Mouse (Mus musculus) forebrain, embryonic 10.5 days (tissue): ENCODE results near the gene Pigg. TPM values are rescaled to one million over a fixed set of nuclear protein-coding genes. Genes with fewer than 3 reads are reported as not detected.
A peak's percentile ranks its signal among the peaks of the same experiment; 100 is the strongest.

Source experiments
- DNase-seq: peaks from one replicate; pipeline ENCODE4 v3.0.0-alpha.2; 2017; ENCODE audit warnings: low spot score; ENCODE audit errors: extremely low spot score
- H3K27ac ChIP-seq: fragments of 300-500 bp; sonication (generic); 2 replicates; pipeline ENCODE4 v1.5.1; 2016; ENCODE audit warnings: mild to moderate bottlenecking
- H3K27me3 ChIP-seq: fragments of 300-500 bp; sonication (generic); 2 replicates; pipeline ENCODE4 v1.6.1; 2016; ENCODE audit warnings: mild to moderate bottlenecking; ENCODE audit not compliant: poor library complexity, severe bottlenecking
- H3K36me3 ChIP-seq: fragments of 300-500 bp; sonication (generic); replicated peaks from 2 replicates; pipeline ENCODE4 v1.6.1; 2016; ENCODE audit warnings: mild to moderate bottlenecking, moderate library complexity
- H3K4me1 ChIP-seq: fragments of 300-500 bp; sonication (generic); 2 replicates; pipeline ENCODE4 v1.6.1; 2016
- H3K4me3 ChIP-seq: fragments of 300-500 bp; sonication (generic); 2 replicates; pipeline ENCODE4 v1.5.1; 2016; ENCODE audit warnings: mild to moderate bottlenecking, moderate library complexity
- H3K9me3 ChIP-seq: fragments of 300-500 bp; sonication (generic); 2 replicates; pipeline ENCODE4 v1.6.1; 2016; ENCODE audit warnings: mild to moderate bottlenecking, moderate library complexity
- WGBS: fragments of 180-500 bp; shearing (Covaris S2); methylation state at CpG from one replicate; pipeline ENCODE4 v1.1.7; 2016; 5-methylcytosine and 5-hydroxymethylcytosine counted together
- polyA plus RNA-seq: library from polyadenylated mRNA; unstranded; fragments of >200 nt; fragmentation: Nextera tagmentation; extraction: Ambion mirVana; gene quantifications from 2 replicates; pipeline ENCODE4 v1.2.1, GENCODE M21; 2016

Gene Pigg
- polyA plus RNA-seq, 1 experiment from 2014 or later: 7.9 TPM

- Histone ChIP-seq H3K27me3 (no peaks in the 10 kb centered on the region), H3K4me3 (peak overlapping the region; percentile 88), H3K36me3 (peaks cover 11% of the 10 kb centered on the region), H3K9me3 (no peaks in the 10 kb centered on the region), H3K4me1 (peaks cover 17% of the 10 kb centered on the region), H3K27ac (peak overlapping the region; percentile 93)
- WGBS: 9% methylated on average over 16 of the region's 16 CpGs
- no peak for DNase-seq
Observed at GRCm38 (mm10) chr5:108313065-108313860, 854 bp downstream of the Pigg start.

GRCm38 (mm10) chr5:108331051-108331450 is 18.6 kb downstream of the Pigg start:
- Histone ChIP-seq H3K4me3 (no peak overlapping the region), H3K9me3 (no peaks in the 10 kb centered on the region), H3K27me3 (no peaks in the 10 kb centered on the region), H3K4me1 (no peaks in the 10 kb centered on the region), H3K27ac (no peak overlapping the region), H3K36me3 (peaks cover 59% of the 10 kb centered on the region)
- WGBS: 97% methylated on average over 1 of the region's 1 CpGs
- no peak for DNase-seq

DNA sequence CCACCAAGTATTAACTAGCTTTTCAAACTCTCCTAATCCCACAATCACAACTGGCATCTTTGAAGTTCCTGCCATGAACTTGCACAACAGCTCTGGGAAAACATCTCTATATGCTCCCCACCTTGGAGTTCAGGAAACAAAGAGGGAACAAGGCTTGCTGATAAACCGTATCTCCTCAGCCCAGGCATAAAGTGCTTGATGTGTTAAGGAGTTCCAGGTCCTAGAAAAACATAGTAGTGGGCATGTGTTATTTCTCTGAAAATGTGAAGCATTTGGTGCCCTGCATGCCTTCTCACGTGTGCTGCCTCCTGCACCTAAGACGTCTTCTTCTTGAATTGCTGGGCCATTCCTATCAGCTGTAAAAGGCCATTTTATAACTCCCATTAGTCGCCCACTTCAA is 25.0 kb downstream of the Pigg start:
- Histone ChIP-seq H3K27ac (no peak overlapping the region), H3K36me3 (peaks cover 58% of the 10 kb centered on the region), H3K4me3 (no peak overlapping the region), H3K4me1 (no peaks in the 10 kb centered on the region), H3K27me3 (no peaks in the 10 kb centered on the region), H3K9me3 (no peaks in the 10 kb centered on the region)
- WGBS: 85% methylated on average over 4 of the region's 4 CpGs
- DNase-seq: no peak

DNA sequence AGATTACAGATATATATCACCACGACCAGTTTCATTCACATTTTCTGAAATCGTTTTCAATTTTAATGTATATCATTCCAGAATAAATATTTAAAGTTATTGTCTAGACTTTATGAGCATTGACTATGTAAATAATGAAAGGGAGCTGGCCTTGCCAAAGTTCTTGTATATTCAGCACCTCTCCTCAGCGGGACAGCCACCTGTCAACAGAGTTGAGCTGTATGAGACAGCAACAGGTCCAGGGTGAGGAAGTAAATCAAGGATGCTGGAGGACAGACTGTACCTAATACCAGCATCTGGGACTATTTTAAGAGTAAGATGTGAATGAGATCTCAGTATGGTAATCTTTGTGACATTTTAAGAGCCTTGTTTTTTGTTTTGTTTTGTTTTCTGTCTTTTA is 25.6 kb downstream of the Pigg start:
- Histone ChIP-seq H3K4me3 (no peak overlapping the region), H3K4me1 (no peaks in the 10 kb centered on the region), H3K27ac (no peak overlapping the region), H3K9me3 (no peaks in the 10 kb centered on the region), H3K36me3 (peaks cover 52% of the 10 kb centered on the region), H3K27me3 (no peaks in the 10 kb centered on the region)
- no peak for DNase-seq
- 87% methylated on average over 3 of the region's 3 CpGs for WGBS

- no peak for DNase-seq
- Histone ChIP-seq H3K9me3 (no peaks in the 10 kb centered on the region), H3K27me3 (no peaks in the 10 kb centered on the region), H3K4me3 (no peak overlapping the region), H3K27ac (no peak overlapping the region), H3K36me3 (peaks cover 48% of the 10 kb centered on the region), H3K4me1 (no peaks in the 10 kb centered on the region)
- WGBS: 88% methylated on average over 4 of the region's 4 CpGs
Observed at GRCm38 (mm10) chr5:108343680-108344170, 31.3 kb downstream of the Pigg start.

- Histone ChIP-seq H3K4me3 (no peak overlapping the region), H3K9me3 (no peaks in the 10 kb centered on the region), H3K27ac (no peak overlapping the region), H3K4me1 (no peaks in the 10 kb centered on the region), H3K36me3 (peaks cover 56% of the 10 kb centered on the region), H3K27me3 (no peaks in the 10 kb centered on the region)
- 90% methylated on average over 10 of the region's 10 CpGs for whole genome bisulfite sequencing
- DNase-seq: no peak
Observed at GRCm38 (mm10) chr5:108345313-108346071, 33.1 kb downstream of the Pigg start.

- Histone ChIP-seq H3K27me3 (no peaks in the 10 kb centered on the region), H3K27ac (no peak overlapping the region), H3K36me3 (peaks cover 64% of the 10 kb centered on the region), H3K4me1 (no peaks in the 10 kb centered on the region), H3K9me3 (no peaks in the 10 kb centered on the region), H3K4me3 (no peak overlapping the region)
- DNase-seq: no peak
- WGBS: 86% methylated on average over 6 of the region's 6 CpGs
Observed at GRCm38 (mm10) chr5:108347843-108348242, 35.4 kb downstream of the Pigg start.

DNA sequence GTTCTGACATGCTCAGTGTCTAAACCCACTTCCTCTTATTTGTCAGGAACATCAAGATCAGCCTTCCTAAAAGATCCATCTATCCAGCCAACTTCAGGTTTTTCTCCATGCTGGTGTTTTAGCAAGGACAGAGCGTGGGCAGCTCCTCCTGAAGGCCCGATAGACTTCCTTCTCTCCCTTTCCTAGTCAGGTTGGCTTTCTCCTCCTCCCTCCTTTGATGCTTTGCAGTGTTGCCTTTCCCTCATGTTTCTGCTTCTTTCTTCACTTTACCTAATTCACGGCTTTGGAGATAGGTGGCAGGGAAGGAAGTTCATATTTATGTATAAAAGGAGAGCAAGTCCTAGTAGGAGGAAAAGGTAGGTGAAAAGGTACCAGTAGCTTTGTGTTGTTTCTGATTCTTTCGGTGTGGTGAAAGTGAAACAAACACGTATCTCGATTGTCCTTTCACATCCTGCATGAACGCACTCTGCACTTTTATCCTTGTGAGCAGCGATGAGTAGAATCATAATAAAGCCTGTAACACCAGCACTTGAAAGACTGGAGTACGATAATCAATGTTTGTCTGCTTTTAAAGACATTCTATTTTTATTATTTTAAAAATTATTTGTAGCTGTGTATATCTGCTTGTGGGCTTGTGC is 37.2 kb downstream of the Pigg start:
- WGBS: 94% methylated on average over 9 of the region's 9 CpGs
- no peak overlapping the region for H3K4me3 ChIP-seq
- no peaks in the 10 kb centered on the region for H3K27me3 ChIP-seq
- no peaks in the 10 kb centered on the region for H3K9me3 ChIP-seq
- no peak for DNase-seq
- no peaks in the 10 kb centered on the region for H3K4me1 ChIP-seq
- H3K36me3 ChIP-seq: peaks cover 48% of the 10 kb centered on the region
- H3K27ac ChIP-seq: no peak overlapping the region

DNA sequence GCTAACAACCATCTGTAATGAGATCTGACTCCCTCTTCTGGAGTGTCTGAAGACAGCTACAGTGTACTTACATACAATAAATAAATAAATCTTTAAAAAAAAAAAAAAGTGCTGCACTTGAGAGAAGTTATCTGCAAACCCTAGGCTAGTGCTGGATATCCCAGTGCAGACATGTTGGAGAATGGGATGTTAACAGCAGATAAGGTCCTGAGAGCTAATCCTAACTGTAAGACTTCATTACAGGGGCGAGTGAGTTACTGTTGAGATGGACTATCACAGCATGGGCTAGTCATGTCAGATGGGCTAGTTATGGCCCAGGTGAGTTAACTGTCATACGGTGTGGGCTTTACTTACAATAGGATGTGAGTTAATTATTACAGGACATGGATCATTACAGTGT is 41.6 kb downstream of the Pigg start:
- Histone ChIP-seq H3K36me3 (peaks cover 24% of the 10 kb centered on the region), H3K27ac (no peak overlapping the region), H3K9me3 (no peaks in the 10 kb centered on the region), H3K4me1 (no peaks in the 10 kb centered on the region), H3K27me3 (no peaks in the 10 kb centered on the region), H3K4me3 (no peak overlapping the region)
- no peak for DNase-seq
- 86% methylated on average over 2 of the region's 2 CpGs for WGBS

GRCm38 (mm10) chr5:108357862-108358261 is 45.5 kb downstream of the Pigg start:
- WGBS: 90% methylated on average over 1 of the region's 1 CpGs
- H3K4me1 ChIP-seq: no peaks in the 10 kb centered on the region
- peaks cover 6% of the 10 kb centered on the region for H3K27me3 ChIP-seq

DNA sequence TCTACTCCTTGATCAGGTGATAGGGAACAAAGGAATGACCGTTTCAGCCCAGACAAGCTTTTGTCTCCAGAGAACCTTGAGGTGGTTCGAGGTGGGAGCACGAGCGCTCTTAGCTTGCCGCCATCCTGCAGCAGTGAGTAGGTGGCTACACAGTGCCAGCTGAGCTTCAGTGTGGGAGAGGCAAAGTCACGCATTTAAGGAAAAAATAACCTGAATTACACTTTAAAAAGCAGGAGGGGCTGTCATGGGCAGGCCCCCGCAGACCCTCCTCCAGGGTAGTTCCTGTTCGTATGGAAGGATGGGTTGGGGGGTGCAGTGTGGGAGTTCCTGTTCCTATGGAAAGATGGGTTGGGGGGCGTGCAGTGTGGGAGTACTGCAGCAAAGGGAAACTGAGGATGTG is 47.1 kb downstream of the Pigg start:
- peaks cover 23% of the 10 kb centered on the region for H3K27me3 ChIP-seq
- H3K36me3 ChIP-seq: no peaks in the 10 kb centered on the region
- no peaks in the 10 kb centered on the region for H3K4me1 ChIP-seq
- H3K27ac ChIP-seq: no peak overlapping the region
- no peak for DNase-seq
- 90% methylated on average over 9 of the region's 9 CpGs for WGBS
- H3K4me3 ChIP-seq: no peak overlapping the region
- H3K9me3 ChIP-seq: no peaks in the 10 kb centered on the region

More at GRCm38 (mm10) chr5:108357862-108358261, 45.5 kb downstream of the Pigg start:
- Histone ChIP-seq H3K9me3 (no peaks in the 10 kb centered on the region), H3K27ac (no peak overlapping the region), H3K36me3 (no peaks in the 10 kb centered on the region), H3K4me3 (no peak overlapping the region)
- DNase-seq: no peak

- Histone ChIP-seq H3K4me3 (no peak overlapping the region), H3K27me3 (peaks cover 30% of the 10 kb centered on the region), H3K4me1 (no peaks in the 10 kb centered on the region), H3K9me3 (no peaks in the 10 kb centered on the region), H3K27ac (no peak overlapping the region), H3K36me3 (no peaks in the 10 kb centered on the region)
- WGBS: 93% methylated on average over 4 of the region's 4 CpGs
- DNase-seq: no peak
Observed at GRCm38 (mm10) chr5:108360211-108360610, 47.8 kb downstream of the Pigg start.

DNA sequence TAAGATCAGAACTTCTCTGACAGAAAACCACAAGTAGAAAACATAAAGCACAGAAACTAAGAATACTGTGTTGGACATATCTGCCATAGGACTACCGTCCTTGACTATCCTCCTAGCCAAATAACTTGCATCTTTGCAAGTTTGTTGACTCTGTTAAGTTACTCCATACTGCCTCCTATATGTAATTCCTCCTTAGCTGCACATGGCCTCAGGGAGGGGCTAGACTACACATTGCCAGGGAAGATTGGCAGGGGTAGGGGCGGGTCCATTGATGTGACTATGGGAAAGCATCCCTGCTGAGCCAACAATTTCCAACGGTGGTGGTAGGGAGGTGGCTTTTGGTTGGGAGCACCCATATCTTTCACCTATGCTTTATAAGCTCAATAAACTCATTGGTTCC is 49.9 kb downstream of the Pigg start:
- WGBS: 26% methylated on average over 3 of the region's 3 CpGs
- no peak for DNase-seq
- H3K27me3 ChIP-seq: peaks cover 51% of the 10 kb centered on the region

More for the DNA sequence above, 49.9 kb downstream of the Pigg start:
- H3K36me3 ChIP-seq: no peaks in the 10 kb centered on the region
- H3K4me1 ChIP-seq: peaks cover 11% of the 10 kb centered on the region
- H3K9me3 ChIP-seq: no peaks in the 10 kb centered on the region
- H3K27ac ChIP-seq: no peak overlapping the region
- no peak overlapping the region for H3K4me3 ChIP-seq
